Mouse (Mus musculus) ES-Bruce4 (cell line): ENCODE results near the gene Sdhc.

Source experiments
- CTCF ChIP-seq: IDR thresholded peaks from one replicate; pipeline ENCODE4 v1.8.1; 2011; ENCODE audit warnings: low read depth, low read length
- EP300 ChIP-seq: IDR thresholded peaks from 2 replicates; pipeline ENCODE4 v1.6.1; 2011; ENCODE audit warnings: low read depth, low read length; ENCODE audit not compliant: insufficient read depth
- POLR2A ChIP-seq: IDR thresholded peaks from one replicate; pipeline ENCODE4 v1.8.1; 2011; ENCODE audit warnings: low read length; ENCODE audit not compliant: insufficient read depth

DNA sequence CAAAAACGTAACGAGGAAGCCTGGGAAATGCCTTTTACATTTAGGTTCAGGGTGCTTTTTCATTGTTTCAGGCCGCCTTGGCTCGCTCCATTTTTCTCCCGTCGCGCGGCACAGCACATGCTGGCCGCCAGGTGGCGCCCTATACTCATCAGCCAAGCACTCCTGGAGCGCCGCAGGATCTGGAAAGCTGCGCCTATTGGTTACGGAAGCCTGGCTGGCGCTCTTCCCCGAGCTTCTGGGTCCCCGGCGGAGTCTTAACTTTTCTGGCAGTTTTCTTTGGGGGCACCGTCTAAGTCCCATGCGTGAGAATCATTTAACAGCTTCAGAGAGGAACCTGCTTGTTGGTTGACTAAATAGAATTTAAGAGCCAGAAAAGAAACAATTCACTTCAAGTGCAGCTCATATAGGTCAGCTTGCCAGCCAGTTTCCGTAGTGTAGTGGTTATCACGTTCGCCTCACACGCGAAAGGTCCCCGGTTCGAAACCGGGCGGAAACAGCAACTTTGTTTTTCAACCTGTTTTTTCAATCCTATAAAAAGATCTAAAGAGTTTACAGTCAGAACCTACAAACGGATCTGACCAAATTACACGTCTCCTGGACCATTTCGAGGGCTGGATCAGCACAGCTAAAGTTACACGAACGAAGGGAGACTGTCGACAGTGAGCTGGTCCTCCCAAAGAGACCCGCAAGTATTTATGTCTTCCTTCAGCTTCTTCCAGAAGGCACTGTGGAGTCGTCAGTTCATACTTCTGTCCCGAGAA lies 39.2 kb downstream of the Sdhc start:
- TF ChIP-seq CTCF (peak; percentile 90), EP300 (no peak), POLR2A (no peak)
